Mouse (Mus musculus) C2C12 (cell line): ENCODE data around the gene 5730480H06Rik.

Source experiments
- CEBPB ChIP-seq: IDR thresholded peaks from one replicate; pipeline ENCODE4 v1.6.1; 2011; ENCODE audit warnings: low read depth, mild to moderate bottlenecking, control low read depth, moderate library complexity
- CTCF ChIP-seq: IDR thresholded peaks from one replicate; pipeline ENCODE4 v1.5.1; 2011; ENCODE audit not compliant: control insufficient read depth, insufficient read depth, insufficient read length
- FOSL1 ChIP-seq: IDR thresholded peaks from one replicate; pipeline ENCODE4 v1.8.0; 2011; ENCODE audit warnings: mild to moderate bottlenecking, low read length; ENCODE audit not compliant: poor library complexity, insufficient read depth, severe bottlenecking
- MAX ChIP-seq: IDR thresholded peaks from one replicate; pipeline ENCODE4 v1.6.1; 2011; ENCODE audit warnings: mild to moderate bottlenecking, control low read depth
- MYOD1 ChIP-seq: IDR thresholded peaks from one replicate; pipeline ENCODE4 v1.6.1; 2011; ENCODE audit warnings: low read depth; ENCODE audit not compliant: control insufficient read depth, insufficient read length
- USF1 ChIP-seq: IDR thresholded peaks from one replicate; pipeline ENCODE4 v1.6.1; 2011; ENCODE audit warnings: low read depth, mild to moderate bottlenecking, control low read depth, moderate library complexity

GRCm38 (mm10) chr5:48448888-48449287 lies 121.1 kb downstream of the 5730480H06Rik start:
- TF ChIP-seq MYOD1 (no peak), CTCF (no peak), MAX (no peak), CEBPB (no peak), FOSL1 (no peak), USF1 (no peak)
